Mouse (Mus musculus): ENCODE measurements around the gene Trpm4. TPM values are rescaled to one million over a fixed set of nuclear protein-coding genes. Genes with fewer than 3 reads are reported as not detected.

Trpm4 gene
- total and polyA plus RNA-seq, 3 experiments: 9.3 to 17.6 (median 12.0) TPM

DNA sequence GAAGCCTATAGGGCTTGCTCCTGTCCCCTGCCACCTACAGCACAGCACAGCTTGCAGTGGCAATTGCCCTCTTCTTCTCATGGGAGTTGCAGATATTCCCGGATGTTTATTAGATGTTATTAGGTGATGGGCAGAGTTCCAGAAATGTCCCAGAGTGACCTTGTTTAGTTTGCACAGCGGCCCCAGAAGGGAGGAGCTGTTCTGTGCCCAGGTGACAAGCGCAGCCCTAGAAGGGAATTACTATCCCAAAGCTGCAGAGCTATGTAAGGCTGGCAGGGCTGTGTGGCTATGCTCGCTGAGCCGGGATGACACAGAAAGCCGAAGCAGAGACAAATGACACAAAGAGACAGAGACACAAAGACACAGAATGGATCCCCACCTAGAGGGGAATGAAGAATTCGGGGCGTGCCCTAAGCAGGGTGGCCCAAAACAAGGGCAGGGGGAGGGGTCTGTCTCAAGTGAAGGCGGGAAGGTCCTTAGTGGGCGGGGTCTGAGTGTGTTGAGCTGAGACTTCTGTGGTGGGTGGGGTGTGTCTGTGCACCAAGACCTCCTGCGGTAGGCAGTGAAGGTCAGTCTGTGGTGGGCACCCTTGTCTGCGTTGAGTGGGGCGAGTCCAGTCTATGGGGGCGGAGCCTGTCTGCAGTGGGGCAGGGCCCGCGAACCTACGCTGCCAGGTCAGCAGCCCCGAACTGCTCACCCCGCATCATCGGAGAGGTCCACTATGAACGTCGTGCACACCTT, 725 bp downstream of the Trpm4 start:
- TF ChIP-seq USF1 (IDR thresholded peaks at IDR 0.05; ENCODE audit: low read depth, low read length) (no peak), E2F4 (IDR thresholded peaks at IDR 0.05; ENCODE audit: insufficient replicate concordance, low read depth, low read length) (0 out of 2 replicates have a peak, but pooled peaks have one; percentile 17)
- Histone ChIP-seq H3K36me3 (replicated peaks in 1 of 2; ENCODE audit: control insufficient read depth in 1 of 2, insufficient read depth in 1 of 2, low read length in 1 of 2) (no peaks in the 10 kb centered on the region), H3K4me2 (ENCODE audit: insufficient read depth, low read depth, poor library complexity, severe bottlenecking) (peak overlapping the region; percentile 79), H3K27me3 (replicated peaks) (peaks cover 68% of the 10 kb centered on the region), H3K9me3 (replicated peaks; ENCODE audit: low read length) (peaks cover 5% of the 10 kb centered on the region), H3K4me3 (replicated peaks in 1 of 3; ENCODE audit: low read depth in 2 of 3, low read length in 2 of 3, poor library complexity in 1 of 3) (peak overlapping the region; percentile 57 to 62 (median 58)), H3K4me1 (ENCODE audit: control insufficient read depth in 1 of 2, insufficient read depth in 2 of 2) (peaks cover 27 to 33% of the 10 kb centered on the region in 2 experiments), H3K27ac (ENCODE audit: insufficient read depth, low read depth) (no peak overlapping the region), H3K79me2 (replicated peaks; ENCODE audit: control insufficient read depth, extremely low read depth, insufficient read depth, poor library complexity, severe bottlenecking) (no peaks in the 10 kb centered on the region), H3K9ac (ENCODE audit: insufficient read depth, low read depth) (peak overlapping the region; percentile 50)
- peak; percentile 40 for DNase-seq (ENCODE audit: extremely low read depth)
- dilution Hi-C loops (cut with MboI; ENCODE audit: extremely low pct_ligation_motif_present, extremely low pct_unique_long_range_greater_than_20kb, low sequenced_read_pairs) (no loop called here), in situ Hi-C loops (cut with MboI; ENCODE audit: low pct_ligation_motif_present, low pct_unique_long_range_greater_than_20kb, low sequenced_read_pairs) (no loop called here)

DNA sequence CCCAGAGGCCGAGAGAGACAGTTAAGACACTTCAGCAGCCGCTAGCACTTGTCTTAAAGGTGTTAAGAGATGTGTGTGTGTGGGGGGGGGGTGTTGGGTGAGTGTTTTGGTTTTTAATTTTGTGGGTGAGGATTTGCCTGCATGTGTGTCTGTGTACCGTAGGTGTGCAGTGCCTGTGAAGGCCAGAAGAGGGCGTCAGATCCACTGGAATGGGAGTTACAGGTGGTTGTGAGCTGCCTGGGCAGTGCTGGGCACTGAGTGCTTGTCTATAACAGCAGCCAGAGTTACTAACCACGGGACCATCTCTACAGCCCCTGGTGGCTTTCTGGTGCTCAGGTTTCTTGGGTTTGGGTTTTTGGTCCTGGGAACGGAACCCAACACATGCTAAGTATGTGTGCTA, 2.1 kb downstream of the Trpm4 start:
- TF ChIP-seq JUN (IDR thresholded peaks at IDR 0.05; ENCODE audit: insufficient read depth, low read depth, low read length) (no peak), NELFE (IDR thresholded peaks at IDR 0.05; ENCODE audit: low read depth, low read length) (no peak), TBP (conservative IDR thresholded peaks at IDR 0.05; ENCODE audit: low read depth, low read length) (no peak), CTCF (conservative IDR thresholded peaks at IDR 0.05 in 1 of 2, IDR thresholded peaks at IDR 0.05 in 1 of 2; ENCODE audit: low read depth in 2 of 2, low read length in 2 of 2) (peak in 1 of 2 experiments; percentile 36; a peak in 2 of 4 replicates)
- H3K9ac ChIP-seq (ENCODE audit: insufficient read depth, low read depth): no peak overlapping the region
- no peaks in the 10 kb centered on the region for H3K79me2 ChIP-seq (replicated peaks; ENCODE audit: control insufficient read depth, extremely low read depth, insufficient read depth, poor library complexity, severe bottlenecking)
- H3K4me3 ChIP-seq (replicated peaks in 1 of 3; ENCODE audit: low read depth in 2 of 3, low read length in 2 of 3, poor library complexity in 1 of 3): no peak overlapping the region
- peaks cover 15 to 20% of the 10 kb centered on the region in 2 experiments for H3K4me1 ChIP-seq (ENCODE audit: control insufficient read depth in 1 of 2, insufficient read depth in 2 of 2)
- no peak for DNase-seq (ENCODE audit: extremely low read depth)
- dilution Hi-C loops (cut with MboI; ENCODE audit: extremely low pct_ligation_motif_present, extremely low pct_unique_long_range_greater_than_20kb, low sequenced_read_pairs) (no loop called here), in situ Hi-C loops (cut with MboI; ENCODE audit: low pct_ligation_motif_present, low pct_unique_long_range_greater_than_20kb, low sequenced_read_pairs) (no loop called here)
- H3K27ac ChIP-seq (ENCODE audit: insufficient read depth, low read depth): no peak overlapping the region
- peaks cover 0 to under 1% of the 10 kb centered on the region in 2 experiments for H3K36me3 ChIP-seq (replicated peaks in 1 of 2; ENCODE audit: control insufficient read depth in 1 of 2, insufficient read depth in 1 of 2, low read length in 1 of 2)
- H3K27me3 ChIP-seq (replicated peaks): peaks cover 58% of the 10 kb centered on the region
- no peak overlapping the region for H3K4me2 ChIP-seq (ENCODE audit: insufficient read depth, low read depth, poor library complexity, severe bottlenecking)
- H3K9me3 ChIP-seq (replicated peaks; ENCODE audit: low read length): peaks cover 10% of the 10 kb centered on the region

DNA sequence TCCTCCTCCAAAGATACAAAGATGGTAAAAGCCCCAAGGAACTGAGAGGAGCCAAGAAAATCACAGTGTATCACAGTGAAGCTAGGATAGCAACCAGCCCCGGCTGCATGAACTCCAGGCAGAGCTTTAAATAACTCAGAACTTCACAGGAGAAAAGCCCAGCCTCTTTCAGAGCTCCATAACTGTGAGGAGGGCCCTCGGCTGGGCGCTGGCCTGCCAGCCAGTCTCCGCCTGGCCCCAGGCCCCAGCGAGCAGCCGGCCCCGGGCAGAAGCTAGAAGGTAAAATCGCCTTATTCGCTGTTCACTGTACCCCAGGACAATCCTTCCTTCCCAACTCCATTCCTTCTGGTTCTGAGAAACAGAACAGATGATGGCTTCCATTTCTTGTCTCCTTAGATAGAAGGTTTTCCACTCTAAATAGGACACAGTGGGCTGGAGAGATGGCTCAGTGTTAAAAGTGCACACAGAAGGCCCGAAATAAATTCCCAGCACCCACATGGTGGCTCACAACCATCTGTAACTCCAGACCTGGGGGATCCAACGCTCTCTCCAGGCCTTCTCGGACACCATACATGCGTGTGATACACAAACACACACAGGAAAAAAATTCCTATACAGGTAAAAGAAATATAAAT, 4.6 kb downstream of the Trpm4 start:
- Histone ChIP-seq H3K27ac (ENCODE audit: insufficient read depth, low read depth) (no peak overlapping the region), H3K4me1 (ENCODE audit: control insufficient read depth in 1 of 2, insufficient read depth in 2 of 2) (peaks cover 6 to 10% of the 10 kb centered on the region in 2 experiments; a peak in 3 of 4 replicates), H3K36me3 (replicated peaks in 1 of 2; ENCODE audit: control insufficient read depth in 1 of 2, insufficient read depth in 1 of 2, low read length in 1 of 2) (peaks cover 0 to 7% of the 10 kb centered on the region in 2 experiments), H3K27me3 (replicated peaks) (peaks cover 38% of the 10 kb centered on the region), H3K4me3 (replicated peaks in 1 of 3; ENCODE audit: low read depth in 2 of 3, low read length in 2 of 3, poor library complexity in 1 of 3) (no peak overlapping the region), H3K4me2 (ENCODE audit: insufficient read depth, low read depth, poor library complexity, severe bottlenecking) (no peak overlapping the region), H3K9me3 (replicated peaks; ENCODE audit: low read length) (peaks cover 18% of the 10 kb centered on the region), H3K9ac (ENCODE audit: insufficient read depth, low read depth) (no peak overlapping the region), H3K79me2 (replicated peaks; ENCODE audit: control insufficient read depth, extremely low read depth, insufficient read depth, poor library complexity, severe bottlenecking) (no peaks in the 10 kb centered on the region)
- dilution Hi-C loops (cut with MboI; ENCODE audit: extremely low pct_ligation_motif_present, extremely low pct_unique_long_range_greater_than_20kb, low sequenced_read_pairs): no loop called here
- DNase-seq (ENCODE audit: extremely low read depth): no peak
- TF ChIP-seq HCFC1 (IDR thresholded peaks at IDR 0.05; ENCODE audit: low read depth, low read length): no peak
- TF ChIP-seq GABPA (IDR thresholded peaks at IDR 0.05; ENCODE audit: insufficient replicate concordance, low read depth, low read length): no peak
- no peak for TF ChIP-seq ZNF384 (IDR thresholded peaks at IDR 0.05; ENCODE audit: low read depth, low read length)
- no peak for TF ChIP-seq USF2 (conservative IDR thresholded peaks at IDR 0.05; ENCODE audit: low read depth, low read length)
- TF ChIP-seq CHD1 (IDR thresholded peaks at IDR 0.05; ENCODE audit: low read depth, low read length): no peak
- no peak for TF ChIP-seq ZMIZ1 (IDR thresholded peaks at IDR 0.05; ENCODE audit: low read depth, low read length)
- no peak for TF ChIP-seq EP300 (IDR thresholded peaks at IDR 0.05; ENCODE audit: low read length)
- TF ChIP-seq SIN3A (IDR thresholded peaks at IDR 0.05; ENCODE audit: low read length): no peak
- TF ChIP-seq UBTF (IDR thresholded peaks at IDR 0.05; ENCODE audit: low read depth, low read length): no peak
- TF ChIP-seq ZC3H11A (IDR thresholded peaks at IDR 0.05; ENCODE audit: low read depth, low read length): no peak
- no peak for TF ChIP-seq CHD2 (IDR thresholded peaks at IDR 0.05; ENCODE audit: low read length)
- in situ Hi-C loops (cut with MboI; ENCODE audit: low pct_ligation_motif_present, low pct_unique_long_range_greater_than_20kb, low sequenced_read_pairs): no loop called here
